Mouse (Mus musculus) G1E (cell line): Measurements from ENCODE around the gene Zfp691. TPM values are rescaled to one million over a fixed set of nuclear protein-coding genes. Genes with fewer than 3 reads are reported as not detected.

Source experiments
- ATAC-seq: 2 replicates; pipeline ENCODE4 v1.8.0; 2016; ENCODE audit warnings: mild to moderate bottlenecking; ENCODE audit not compliant: insufficient number of reproducible peaks, poor library complexity, low FRiP score, severe bottlenecking; ENCODE audit errors: extremely low read depth
- DNase-seq: peaks from one replicate; pipeline ENCODE4 v3.0.0; 2012; ENCODE audit warnings: low spot score
- H3K27me3 ChIP-seq: 2 replicates; pipeline ENCODE4 v1.6.1; 2012; ENCODE audit warnings: mild to moderate bottlenecking, low read length, inconsistent platforms; ENCODE audit not compliant: insufficient read depth
- H3K36me3 ChIP-seq: replicated peaks from 2 replicates; pipeline ENCODE3; 2012; ENCODE audit warnings: mild to moderate bottlenecking, inconsistent platforms
- H3K4me1 ChIP-seq: 2 replicates; pipeline ENCODE4 v1.6.1; 2012; ENCODE audit warnings: low read depth, low read length, inconsistent platforms, mixed read lengths; ENCODE audit not compliant: insufficient read depth
- H3K4me3 ChIP-seq: 2 replicates; pipeline ENCODE4 v1.5.1; 2012; ENCODE audit warnings: low read depth, mild to moderate bottlenecking, inconsistent platforms, low read length, moderate library complexity, mixed read lengths
- H3K9me3 ChIP-seq: replicated peaks from 2 replicates; pipeline ENCODE4 v1.6.1; 2012; ENCODE audit warnings: inconsistent platforms
- CTCF ChIP-seq: IDR thresholded peaks from 2 replicates; pipeline ENCODE4 v1.5.1; 2012; ENCODE audit warnings: low read depth, low read length, inconsistent platforms, mixed read lengths
- GATA1 ChIP-seq: IDR thresholded peaks from 2 replicates; pipeline ENCODE4 v1.6.1; 2012; ENCODE audit warnings: borderline replicate concordance, low read length, inconsistent platforms, mixed read lengths
- GATA2 ChIP-seq: IDR thresholded peaks from 2 replicates; pipeline ENCODE4 v1.6.1; 2012; ENCODE audit warnings: low read depth, low read length, inconsistent platforms, borderline replicate concordance
- POLR2AphosphoS5 ChIP-seq: IDR thresholded peaks from 2 replicates; pipeline ENCODE4 v1.6.1; 2012; ENCODE audit warnings: low read depth, low read length, inconsistent platforms; ENCODE audit not compliant: insufficient replicate concordance
- TAL1 ChIP-seq: conservative IDR thresholded peaks from 2 replicates; pipeline ENCODE4 v1.6.1; 2012; ENCODE audit warnings: low read depth, low read length, inconsistent platforms, mixed read lengths
- polyA plus RNA-seq: library from polyadenylated mRNA; stranded (reverse); fragments of >175 nt; gene quantifications from 2 replicates; pipeline ENCODE4 v1.2.3, GENCODE M21; 2012
- total RNA-seq, 2 experiments: library from RNA; stranded (forward) in 1 of 2; stranded (reverse) in 1 of 2; fragments of 200-1000 nt in 1 of 2; fragments of >200 nt in 1 of 2; fragmentation: Nextera tagmentation in 1 of 2; gene quantifications; 2 replicates each; pipeline ENCODE4 v1.2.3; 2014 to 2017

Zfp691 gene
- total and polyA plus RNA-seq, 3 experiments = 6.7 to 29.7 (median 17.2) TPM

DNA sequence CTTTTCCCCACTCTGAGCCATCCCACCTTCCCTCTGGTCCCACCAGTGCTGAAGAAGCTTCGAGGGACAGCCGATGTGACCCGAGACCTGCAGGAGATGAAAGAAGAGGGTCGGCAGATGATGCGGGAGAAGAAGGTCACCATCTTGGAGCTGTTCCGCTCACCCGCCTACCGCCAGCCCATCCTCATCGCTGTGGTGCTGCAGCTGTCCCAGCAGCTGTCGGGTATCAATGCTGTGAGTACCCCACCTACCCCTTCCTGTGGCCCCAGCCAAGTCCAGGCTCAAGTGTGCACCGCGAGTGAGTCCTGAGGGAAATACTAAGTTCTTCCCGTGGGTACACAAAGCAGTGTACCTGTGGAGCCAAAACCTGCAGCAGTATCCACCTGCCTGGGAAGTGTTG, 40.7 kb downstream of the Zfp691 start:
- no peaks in the 10 kb centered on the region for H3K27me3 ChIP-seq
- H3K36me3 ChIP-seq = peaks cover 100% of the 10 kb centered on the region
- no peaks in the 10 kb centered on the region for H3K9me3 ChIP-seq
- peaks cover 84% of the 10 kb centered on the region for H3K4me1 ChIP-seq
- no peak overlapping the region for H3K4me3 ChIP-seq
- TF ChIP-seq CTCF = no peak
- TF ChIP-seq GATA1 = no peak
- TF ChIP-seq TAL1 = no peak
- TF ChIP-seq GATA2 = no peak
- TF ChIP-seq POLR2AphosphoS5 = no peak
- no peak for DNase-seq
- no peak for ATAC-seq

DNA sequence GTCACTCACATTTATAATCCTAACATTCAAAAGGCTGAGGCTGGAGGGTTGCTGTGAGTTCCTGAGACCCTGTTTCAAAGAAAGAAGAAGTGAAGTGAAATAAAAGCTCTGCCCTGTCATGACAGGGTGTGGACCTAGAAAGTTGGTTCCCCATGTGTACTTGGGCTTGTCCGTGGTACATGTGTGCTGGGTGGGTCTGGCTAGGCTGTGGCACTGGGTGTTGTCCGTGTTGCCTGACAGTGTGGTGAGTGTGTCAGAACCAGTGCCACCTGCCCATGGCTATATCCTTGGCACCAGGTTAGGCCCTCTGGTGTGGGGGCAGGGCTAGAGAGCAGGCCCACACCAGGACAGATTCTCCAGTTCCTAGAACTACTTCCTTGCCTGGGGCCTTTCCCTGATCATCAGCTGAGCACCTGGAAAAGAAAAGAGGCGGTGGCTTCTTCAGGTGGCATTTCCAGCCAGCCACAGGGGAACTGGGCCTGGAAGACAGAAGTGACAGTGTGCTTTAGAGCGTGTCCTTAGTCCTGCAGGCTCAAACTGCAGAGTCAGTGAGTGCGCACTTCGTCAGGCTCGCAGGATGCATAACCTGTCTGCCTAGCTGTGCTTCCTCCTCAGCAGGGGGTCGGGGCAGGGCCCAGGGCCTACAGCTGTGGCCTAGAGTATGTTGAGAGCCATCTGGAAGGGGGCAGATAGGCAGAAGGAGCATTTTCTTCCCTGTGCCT, 42.6 kb downstream of the Zfp691 start:
- ATAC-seq (no peak), DNase-seq (no peak)
- peaks cover 84% of the 10 kb centered on the region for H3K4me1 ChIP-seq
- no peaks in the 10 kb centered on the region for H3K9me3 ChIP-seq
- peaks cover 100% of the 10 kb centered on the region for H3K36me3 ChIP-seq
- H3K27me3 ChIP-seq = no peaks in the 10 kb centered on the region
- no peak overlapping the region for H3K4me3 ChIP-seq
- TF ChIP-seq POLR2AphosphoS5 (no peak), GATA2 (no peak), GATA1 (no peak), CTCF (no peak), TAL1 (no peak)

- no peak for TF ChIP-seq TAL1
- Histone ChIP-seq H3K9me3 (no peaks in the 10 kb centered on the region), H3K27me3 (no peaks in the 10 kb centered on the region), H3K36me3 (peaks cover 100% of the 10 kb centered on the region), H3K4me3 (no peak overlapping the region), H3K4me1 (peaks cover 84% of the 10 kb centered on the region)
- DNase-seq (no peak), ATAC-seq (no peak)
Observed at GRCm38 (mm10) chr4:119129096-119129495, 44.9 kb downstream of the Zfp691 start.

DNA sequence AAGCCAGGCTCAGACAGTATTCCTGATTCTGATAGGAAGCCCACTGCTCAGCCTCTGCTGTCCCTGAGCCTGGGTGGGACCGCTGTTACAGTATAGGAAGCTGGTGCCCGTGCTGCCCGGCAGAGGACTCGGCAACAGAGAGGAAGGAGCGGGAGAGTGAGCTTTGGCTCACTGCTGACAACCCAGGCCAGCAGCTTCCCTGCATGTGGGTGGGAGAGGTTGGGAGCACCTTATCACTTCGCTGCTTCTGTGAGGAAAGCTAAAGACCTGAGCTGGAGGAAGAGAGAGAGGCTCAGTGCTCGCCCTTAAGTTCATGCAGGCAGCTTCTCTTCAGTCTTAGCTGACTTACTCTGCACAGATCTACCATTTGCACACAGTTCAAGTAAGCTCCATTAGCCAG, 45.4 kb downstream of the Zfp691 start:
- no peak for DNase-seq
- no peak for TF ChIP-seq TAL1
- TF ChIP-seq GATA2 = no peak
- TF ChIP-seq GATA1 = no peak
- TF ChIP-seq CTCF = no peak
- no peak for TF ChIP-seq POLR2AphosphoS5
- H3K9me3 ChIP-seq = no peaks in the 10 kb centered on the region
- peaks cover 84% of the 10 kb centered on the region for H3K4me1 ChIP-seq
- ATAC-seq = no peak
- no peak overlapping the region for H3K4me3 ChIP-seq
- H3K36me3 ChIP-seq = peaks cover 100% of the 10 kb centered on the region
- no peaks in the 10 kb centered on the region for H3K27me3 ChIP-seq

GRCm38 (mm10) chr4:119127229-119127628, 46.8 kb downstream of the Zfp691 start:
- no peaks in the 10 kb centered on the region for H3K9me3 ChIP-seq
- peaks cover 84% of the 10 kb centered on the region for H3K4me1 ChIP-seq
- ATAC-seq (peak; percentile 82), DNase-seq (peak; percentile 42)
- H3K36me3 ChIP-seq = peaks cover 100% of the 10 kb centered on the region
- no peaks in the 10 kb centered on the region for H3K27me3 ChIP-seq
- TF ChIP-seq TAL1 (no peak), GATA1 (no peak), GATA2 (no peak), POLR2AphosphoS5 (no peak), CTCF (no peak)
- H3K4me3 ChIP-seq = no peak overlapping the region; the same call in 1 of the 2 replicates

- H3K4me1 ChIP-seq = peaks cover 86% of the 10 kb centered on the region
- TF ChIP-seq CTCF = no peak
- no peak for TF ChIP-seq POLR2AphosphoS5
- no peak for TF ChIP-seq GATA2
- no peak for TF ChIP-seq TAL1
- no peak for TF ChIP-seq GATA1
- ATAC-seq = no peak
- H3K9me3 ChIP-seq = no peaks in the 10 kb centered on the region
- H3K27me3 ChIP-seq = no peaks in the 10 kb centered on the region
- H3K36me3 ChIP-seq = peaks cover 100% of the 10 kb centered on the region
- H3K4me3 ChIP-seq = no peak overlapping the region; the same call in 1 of the 2 replicates
- no peak for DNase-seq
Observed at GRCm38 (mm10) chr4:119125577-119126270, 48.3 kb downstream of the Zfp691 start.
